Mouse (Mus musculus) limb, embryonic 12.5 days (tissue): ENCODE measurements around the gene Mettl22. TPM values are rescaled to one million over a fixed set of nuclear protein-coding genes. Genes with fewer than 3 reads are reported as not detected.
A peak's percentile ranks its signal among the peaks of the same experiment; 100 is the strongest.

Experiments
- ATAC-seq: fragments of 200-750 bp; cut with Nextera tagmentation; 2 replicates; pipeline ENCODE4 v1.8.0; 2017; ENCODE audit warnings: low read depth, moderate TSS enrichment; ENCODE audit not compliant: insufficient number of reproducible peaks, insufficient read depth, low FRiP score, low TSS enrichment
- H3K27ac ChIP-seq: fragments of 300-500 bp; sonication (generic); 2 replicates; pipeline ENCODE4 v1.5.1; 2016; ENCODE audit warnings: mild to moderate bottlenecking, moderate library complexity
- H3K27me3 ChIP-seq: fragments of 300-500 bp; sonication (generic); 2 replicates; pipeline ENCODE4 v1.6.1; 2016; ENCODE audit warnings: mild to moderate bottlenecking, moderate library complexity
- H3K36me3 ChIP-seq: fragments of 300-500 bp; sonication (generic); 2 replicates; pipeline ENCODE4 v1.6.1; 2016; ENCODE audit warnings: mild to moderate bottlenecking, moderate library complexity
- H3K4me1 ChIP-seq: fragments of 300-500 bp; sonication (generic); replicated peaks from 2 replicates; pipeline ENCODE4 v1.6.1; 2016
- H3K4me2 ChIP-seq: fragments of 300-500 bp; sonication (generic); 2 replicates; pipeline ENCODE4 v1.6.1; 2016; ENCODE audit warnings: mild to moderate bottlenecking, moderate library complexity
- H3K4me3 ChIP-seq: fragments of 300-500 bp; sonication (generic); replicated peaks from 2 replicates; pipeline ENCODE4 v1.5.1; 2016; ENCODE audit warnings: mild to moderate bottlenecking
- H3K9ac ChIP-seq: fragments of 300-500 bp; sonication (generic); replicated peaks from 2 replicates; pipeline ENCODE4 v1.6.1; 2016; ENCODE audit warnings: mild to moderate bottlenecking, moderate library complexity
- H3K9me3 ChIP-seq: fragments of 300-500 bp; sonication (generic); 2 replicates; pipeline ENCODE4 v1.6.1; 2016; ENCODE audit warnings: mild to moderate bottlenecking, moderate library complexity
- WGBS: fragments of 180-500 bp; shearing (Covaris S2); methylation state at CpG from one replicate; pipeline ENCODE4 v1.1.7; 2016; 5-methylcytosine and 5-hydroxymethylcytosine counted together
- polyA plus RNA-seq: library from polyadenylated mRNA; unstranded; fragments of >200 nt; fragmentation: Nextera tagmentation; extraction: Ambion mirVana; gene quantifications from 2 replicates; pipeline ENCODE4 v1.2.1, GENCODE M21; 2016

Gene Mettl22
- polyA plus RNA-seq, 1 experiment from 2014 or later: 19.3 TPM

- no peaks in the 10 kb centered on the region for H3K36me3 ChIP-seq
- WGBS: 50% methylated on average over 2 of the region's 2 CpGs
These were observed 15.4 kb upstream of the Mettl22 start for GRCm38 (mm10) chr16:8455221-8455620.

GRCm38 (mm10) chr16:8458391-8458790, 12.2 kb upstream of the Mettl22 start:
- WGBS: 91% methylated on average over 4 of the region's 4 CpGs
- no peak for ATAC-seq
- Histone ChIP-seq H3K27me3 (peaks cover 19% of the 10 kb centered on the region; the same call in 1 of the 2 replicates), H3K27ac (no peak overlapping the region), H3K9me3 (no peaks in the 10 kb centered on the region), H3K36me3 (no peaks in the 10 kb centered on the region), H3K4me1 (no peaks in the 10 kb centered on the region), H3K4me3 (no peak overlapping the region), H3K9ac (no peak overlapping the region), H3K4me2 (no peak overlapping the region)

More at GRCm38 (mm10) chr16:8455221-8455620, 15.4 kb upstream of the Mettl22 start:
- no peak overlapping the region for H3K9ac ChIP-seq
- H3K4me3 ChIP-seq: no peak overlapping the region
- no peak overlapping the region for H3K4me2 ChIP-seq
- H3K27me3 ChIP-seq: peaks cover 19% of the 10 kb centered on the region; the same call in 1 of the 2 replicates
- H3K4me1 ChIP-seq: peaks cover 2% of the 10 kb centered on the region; the same call in 1 of the 2 replicates
- no peaks in the 10 kb centered on the region for H3K9me3 ChIP-seq
- no peak overlapping the region for H3K27ac ChIP-seq
- ATAC-seq: no peak

GRCm38 (mm10) chr16:8459098-8459497, 11.5 kb upstream of the Mettl22 start:
- Histone ChIP-seq H3K27me3 (peaks cover 16% of the 10 kb centered on the region; the same call in 1 of the 2 replicates), H3K4me1 (no peaks in the 10 kb centered on the region), H3K36me3 (no peaks in the 10 kb centered on the region), H3K27ac (no peak overlapping the region), H3K4me2 (no peak overlapping the region), H3K9ac (no peak overlapping the region), H3K9me3 (no peaks in the 10 kb centered on the region), H3K4me3 (no peak overlapping the region)
- WGBS: 33% methylated on average over 6 of the region's 6 CpGs
- no peak; the same call in 1 of the 2 replicates for ATAC-seq

- peaks cover 3% of the 10 kb centered on the region; the same call in 1 of the 2 replicates for H3K36me3 ChIP-seq
- peak overlapping the region; percentile 69 for H3K4me2 ChIP-seq
- peaks cover 5% of the 10 kb centered on the region; the same call in 1 of the 2 replicates for H3K27me3 ChIP-seq
- 71% methylated on average over 2 of the region's 2 CpGs for WGBS
- H3K9me3 ChIP-seq: no peaks in the 10 kb centered on the region
- no peak overlapping the region for H3K27ac ChIP-seq
- 0 out of 2 replicates have a peak, but pooled peaks have one; percentile 24 for ATAC-seq
- no peaks in the 10 kb centered on the region; the same call in 1 of the 2 replicates for H3K4me1 ChIP-seq
- peak overlapping the region; percentile 70 for H3K4me3 ChIP-seq
- H3K9ac ChIP-seq: no peak overlapping the region
These were observed 456 bp upstream of the Mettl22 start for GRCm38 (mm10) chr16:8470132-8470531.

GRCm38 (mm10) chr16:8487396-8488005, 16.9 kb downstream of the Mettl22 start:
- H3K4me2 ChIP-seq: no peak overlapping the region
- H3K4me1 ChIP-seq: peaks cover 7% of the 10 kb centered on the region
- H3K27me3 ChIP-seq: no peaks in the 10 kb centered on the region
- H3K4me3 ChIP-seq: no peak overlapping the region
- 92% methylated on average over 9 of the region's 9 CpGs for WGBS
- H3K9ac ChIP-seq: no peak overlapping the region
- ATAC-seq: no peak
- H3K36me3 ChIP-seq: peaks cover 74% of the 10 kb centered on the region
- H3K27ac ChIP-seq: no peak overlapping the region
- H3K9me3 ChIP-seq: no peaks in the 10 kb centered on the region

GRCm38 (mm10) chr16:8489340-8489739, 18.8 kb downstream of the Mettl22 start:
- no peak for ATAC-seq
- Histone ChIP-seq H3K27ac (no peak overlapping the region), H3K27me3 (no peaks in the 10 kb centered on the region), H3K9ac (no peak overlapping the region), H3K36me3 (peaks cover 56% of the 10 kb centered on the region), H3K9me3 (no peaks in the 10 kb centered on the region), H3K4me1 (peaks cover 7% of the 10 kb centered on the region), H3K4me2 (no peak overlapping the region), H3K4me3 (no peak overlapping the region)
- WGBS: 72% methylated on average over 5 of the region's 5 CpGs

- Histone ChIP-seq H3K27me3 (no peaks in the 10 kb centered on the region), H3K9ac (no peak overlapping the region), H3K4me2 (no peak overlapping the region), H3K4me1 (peaks cover 7% of the 10 kb centered on the region), H3K4me3 (no peak overlapping the region), H3K9me3 (no peaks in the 10 kb centered on the region), H3K27ac (no peak overlapping the region), H3K36me3 (peaks cover 37% of the 10 kb centered on the region)
- no peak for ATAC-seq
- WGBS: 30% methylated on average over 13 of the region's 13 CpGs
These were observed 21.3 kb downstream of the Mettl22 start for GRCm38 (mm10) chr16:8491743-8492490.

GRCm38 (mm10) chr16:8494268-8494667, 23.7 kb downstream of the Mettl22 start:
- no peak overlapping the region for H3K4me2 ChIP-seq
- no peak overlapping the region for H3K4me3 ChIP-seq
- no peaks in the 10 kb centered on the region for H3K9me3 ChIP-seq
- no peak overlapping the region for H3K27ac ChIP-seq
- no peaks in the 10 kb centered on the region for H3K27me3 ChIP-seq
- H3K9ac ChIP-seq: no peak overlapping the region
- no peak for ATAC-seq
- peaks cover 18% of the 10 kb centered on the region for H3K36me3 ChIP-seq
- WGBS: 19% methylated on average over 4 of the region's 4 CpGs
- H3K4me1 ChIP-seq: peaks cover 7% of the 10 kb centered on the region

GRCm38 (mm10) chr16:8496967-8497366, 26.4 kb downstream of the Mettl22 start:
- H3K36me3 ChIP-seq: no peaks in the 10 kb centered on the region
- H3K9ac ChIP-seq: no peak overlapping the region
- no peak overlapping the region for H3K4me2 ChIP-seq
- no peak overlapping the region for H3K4me3 ChIP-seq
- peaks cover 3% of the 10 kb centered on the region for H3K4me1 ChIP-seq
- no peaks in the 10 kb centered on the region for H3K27me3 ChIP-seq
- ATAC-seq: no peak
- no peaks in the 10 kb centered on the region for H3K9me3 ChIP-seq
- H3K27ac ChIP-seq: no peak overlapping the region
- WGBS: 61% methylated on average over 2 of the region's 2 CpGs

- Histone ChIP-seq H3K9ac (no peak overlapping the region), H3K4me1 (no peaks in the 10 kb centered on the region), H3K4me3 (no peak overlapping the region), H3K4me2 (no peak overlapping the region), H3K27me3 (no peaks in the 10 kb centered on the region), H3K27ac (no peak overlapping the region), H3K36me3 (no peaks in the 10 kb centered on the region), H3K9me3 (peaks cover 3% of the 10 kb centered on the region; the same call in 1 of the 2 replicates)
- no peak for ATAC-seq
- WGBS: 58% methylated on average over 2 of the region's 2 CpGs
These were observed 33.7 kb downstream of the Mettl22 start for GRCm38 (mm10) chr16:8504271-8504670.

GRCm38 (mm10) chr16:8509894-8510293, 39.3 kb downstream of the Mettl22 start:
- Histone ChIP-seq H3K4me2 (no peak overlapping the region), H3K36me3 (no peaks in the 10 kb centered on the region), H3K9ac (no peak overlapping the region), H3K27me3 (no peaks in the 10 kb centered on the region), H3K9me3 (peaks cover 3% of the 10 kb centered on the region; the same call in 1 of the 2 replicates), H3K4me3 (no peak overlapping the region), H3K4me1 (peaks cover 11% of the 10 kb centered on the region), H3K27ac (no peak overlapping the region)
- no peak for ATAC-seq
- WGBS: 72% methylated on average over 5 of the region's 5 CpGs
